Mouse (Mus musculus) B cell, adult 2 months (primary cell): ENCODE data around the gene Mcrip1.

Source experiments
- DNase-seq, 2 experiments: peaks; one replicate each; pipeline ENCODE4 v3.0.0; 2022

The Mcrip1 gene

DNA sequence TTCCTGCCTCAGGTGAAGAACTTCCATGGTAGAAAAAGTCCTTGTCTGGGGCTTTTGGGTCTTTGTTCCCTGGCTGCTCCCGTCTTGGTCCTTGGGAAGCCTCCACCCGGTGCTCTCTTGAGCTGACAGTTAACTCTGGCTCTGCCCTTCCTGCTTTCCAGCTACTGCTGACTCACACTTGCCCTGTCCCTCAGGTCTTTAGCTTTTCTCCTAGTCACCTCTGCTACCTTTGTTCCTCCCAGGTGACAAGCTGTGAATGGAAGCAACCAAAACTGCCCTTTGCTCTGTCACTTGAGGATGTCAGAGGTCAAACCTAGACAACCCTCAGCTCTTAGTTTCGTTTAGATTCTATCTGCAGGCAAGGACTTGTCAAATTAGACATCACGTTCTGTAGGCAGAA lies 39.6 kb downstream of the Mcrip1 start:
- no peak for DNase-seq

DNA sequence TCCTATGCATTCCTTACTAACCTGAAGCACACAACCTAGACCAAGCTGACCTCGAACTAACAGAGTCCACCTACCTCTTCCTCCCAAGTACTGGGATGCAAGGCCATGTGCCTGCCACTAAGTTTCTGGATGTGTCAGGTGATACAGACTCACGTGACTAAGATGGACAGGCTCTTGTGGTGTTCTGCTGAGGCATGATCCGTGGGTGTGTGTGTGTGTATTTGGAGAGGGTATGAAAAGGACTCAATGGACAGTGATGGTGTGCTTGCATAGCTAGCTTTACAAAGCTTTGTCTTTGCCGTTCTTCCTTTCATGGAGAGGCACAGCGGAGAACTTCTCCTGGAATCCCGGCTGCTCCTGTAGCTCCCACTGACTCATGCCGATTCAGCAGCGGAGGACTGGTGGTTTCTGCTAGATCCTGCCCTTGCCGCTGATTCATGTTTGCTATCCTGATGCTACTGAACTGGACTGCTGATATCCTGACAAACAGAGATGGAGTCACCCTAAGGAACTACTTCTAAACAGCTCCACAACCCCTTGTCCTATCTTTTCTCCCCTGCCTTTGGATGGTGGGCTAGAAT lies 41.1 kb downstream of the Mcrip1 start:
- DNase-seq: no peak

DNA sequence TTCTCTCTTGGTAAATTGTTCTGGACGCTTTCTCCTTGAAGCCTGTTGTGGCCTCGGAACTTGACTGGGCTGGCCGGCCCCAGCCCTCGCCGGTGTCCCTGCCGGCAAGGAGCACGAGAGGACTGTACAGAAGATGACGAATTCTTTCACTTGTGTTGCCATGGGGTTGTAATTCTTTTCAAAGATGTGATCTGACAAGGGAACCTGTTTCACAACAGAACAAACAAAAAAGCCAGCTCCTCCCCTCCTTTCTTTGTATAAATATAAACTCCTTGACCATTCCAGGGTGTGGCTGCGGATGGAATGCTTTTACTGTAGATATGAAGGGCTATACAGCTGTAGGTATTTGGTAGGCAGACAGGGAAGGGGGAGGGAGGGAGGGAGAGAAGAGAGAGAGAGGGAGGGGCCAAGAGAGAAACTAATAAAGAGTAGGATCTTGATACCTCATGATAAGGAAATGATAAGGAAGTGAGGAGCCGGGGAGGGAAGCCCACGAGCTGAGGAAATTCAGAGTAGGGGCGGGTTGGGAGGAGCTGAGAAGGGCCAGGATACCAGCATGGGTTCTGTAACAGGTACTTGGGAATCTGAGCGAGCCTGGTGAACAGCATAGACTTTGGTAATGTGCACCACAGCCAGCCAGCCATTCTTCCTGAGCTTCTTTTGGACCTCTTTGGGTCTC lies 41.8 kb downstream of the Mcrip1 start:
- DNase-seq: no peak

DNA sequence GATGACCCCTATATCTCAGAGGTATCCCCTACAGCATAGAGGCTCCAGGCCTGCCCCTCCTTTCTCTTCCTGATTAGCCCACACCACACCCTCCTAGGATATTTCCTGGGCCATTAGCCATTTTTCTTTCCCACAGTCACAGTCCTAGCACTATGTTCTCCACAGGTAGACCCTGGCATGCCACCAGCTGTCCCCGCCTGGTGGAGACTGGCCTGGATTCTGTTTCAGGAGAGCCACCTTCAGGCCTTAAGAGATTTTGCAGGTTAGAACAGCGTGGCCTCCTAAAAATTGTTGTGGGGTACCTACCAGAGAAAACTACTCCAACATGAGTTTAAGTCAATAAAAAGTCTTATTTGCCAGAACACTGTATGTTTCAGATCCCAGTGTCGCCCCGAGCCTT lies 42.6 kb downstream of the Mcrip1 start:
- DNase-seq: no peak

DNA sequence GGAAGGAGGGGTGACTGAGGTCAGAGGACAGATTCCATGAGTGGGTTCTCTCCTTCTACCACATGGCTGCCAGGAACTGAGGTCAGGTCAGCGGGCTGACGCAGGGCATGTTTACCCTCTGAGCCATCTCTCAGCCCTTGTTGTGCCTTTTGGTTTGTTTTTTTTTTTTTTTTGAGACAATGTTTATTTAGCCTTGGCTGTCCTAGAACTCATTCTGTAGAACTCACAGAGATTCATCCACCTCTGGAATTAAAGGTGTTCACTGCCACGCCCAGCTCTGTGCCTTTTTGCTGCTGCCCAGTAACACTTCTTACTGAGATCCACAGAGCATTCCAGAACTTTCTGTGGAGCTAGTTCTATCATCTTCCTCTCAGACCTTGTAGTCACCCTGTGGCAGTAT lies 43.9 kb downstream of the Mcrip1 start:
- DNase-seq: no peak

DNA sequence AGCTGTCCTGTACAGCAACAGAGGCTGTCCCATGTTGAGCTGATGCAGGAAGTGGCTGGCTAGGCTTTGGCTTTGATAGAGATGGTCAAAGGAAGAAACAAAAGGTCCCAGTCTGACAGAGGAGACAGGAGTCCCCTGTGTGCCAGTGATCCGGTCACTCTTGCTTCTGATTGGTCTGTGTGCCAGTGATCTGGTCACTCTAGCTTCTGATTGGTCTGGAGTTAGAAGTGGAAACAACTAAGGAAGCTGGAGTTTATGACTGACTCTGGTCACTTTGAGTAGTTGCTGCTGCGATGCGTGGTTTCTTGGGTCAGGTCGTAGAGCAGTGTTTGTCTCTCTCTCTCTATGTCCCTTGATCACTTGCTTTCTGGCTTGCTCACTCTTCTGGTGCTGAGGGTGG lies 47.8 kb downstream of the Mcrip1 start:
- no peak for DNase-seq

DNA sequence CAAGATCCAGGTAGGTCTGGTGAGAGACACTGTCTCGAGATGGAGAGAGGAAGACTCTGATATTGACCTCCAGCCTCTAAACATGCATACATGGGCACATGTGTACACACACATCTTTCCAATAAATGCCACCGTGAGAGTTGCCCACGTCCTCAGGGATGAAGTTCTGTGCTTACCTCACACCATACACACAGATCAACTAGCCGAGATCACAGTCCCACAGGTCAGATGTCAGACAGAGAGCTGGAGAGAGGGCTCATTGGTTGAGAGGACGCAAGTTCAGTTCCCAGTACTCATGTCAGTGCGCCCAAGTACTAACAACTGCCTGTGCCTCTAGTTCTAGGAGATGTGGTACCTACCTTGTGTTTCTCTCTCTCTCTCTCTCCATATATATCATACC lies 48.5 kb downstream of the Mcrip1 start:
- no peak for DNase-seq

DNA sequence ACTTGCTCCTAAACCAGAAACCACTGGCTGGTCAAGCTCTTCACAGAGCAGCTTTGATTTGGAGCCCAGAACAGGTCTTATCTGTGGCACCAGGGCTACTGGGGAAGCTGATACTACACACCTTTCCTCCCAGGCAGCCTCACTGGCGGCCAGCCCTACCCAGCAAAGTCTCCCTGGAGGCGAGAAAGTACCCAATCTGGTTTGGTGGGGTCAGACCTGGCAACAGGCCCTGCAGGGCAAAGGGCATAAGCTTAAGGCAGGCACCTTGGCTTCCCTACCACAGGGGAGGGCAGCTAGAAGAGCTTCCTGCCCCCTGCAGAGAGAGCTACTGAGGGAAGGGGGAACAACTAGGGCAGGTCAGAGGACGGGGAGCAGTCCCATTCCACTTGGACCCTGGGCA lies 49.2 kb downstream of the Mcrip1 start:
- no peak for DNase-seq

DNA sequence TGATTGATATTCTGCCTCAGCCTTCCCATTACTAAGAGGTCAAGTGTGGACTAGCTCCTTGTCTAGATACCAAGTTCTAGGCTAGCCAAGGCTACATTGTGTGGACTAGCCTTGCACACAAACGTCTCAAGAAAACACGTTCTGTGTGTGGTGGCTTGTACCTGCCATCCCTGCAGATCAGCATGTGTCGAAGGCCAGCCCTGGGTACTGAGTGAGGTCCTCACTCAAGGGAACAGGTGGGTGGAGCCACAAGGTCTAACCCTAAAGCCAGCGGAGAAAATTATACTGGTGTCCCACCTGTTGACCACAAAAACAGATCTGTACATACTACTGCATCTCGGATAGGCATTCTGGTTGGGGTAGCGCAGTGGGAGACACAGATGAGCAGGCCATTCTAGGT lies 49.6 kb downstream of the Mcrip1 start:
- no peak for DNase-seq

DNA sequence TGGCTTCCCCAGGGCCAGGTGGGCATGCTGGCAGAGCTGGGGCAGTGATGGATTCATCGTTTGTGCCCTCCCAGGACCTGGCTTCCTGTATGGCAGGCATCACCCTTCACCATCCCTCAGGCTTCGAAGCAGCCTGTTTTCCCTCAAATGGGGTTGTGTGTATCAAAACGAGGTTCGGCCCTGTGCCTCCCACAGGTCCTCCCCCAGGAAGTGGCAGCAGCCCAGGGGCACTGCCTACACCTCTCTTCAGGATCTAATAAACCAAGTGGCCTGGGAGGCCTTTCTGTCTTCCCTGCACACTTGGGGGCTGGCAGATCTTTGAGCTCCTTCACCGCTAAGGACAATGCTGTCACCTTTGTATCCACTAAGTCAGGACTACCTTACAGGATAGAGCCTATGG lies 50.6 kb downstream of the Mcrip1 start:
- DNase-seq: no peak

DNA sequence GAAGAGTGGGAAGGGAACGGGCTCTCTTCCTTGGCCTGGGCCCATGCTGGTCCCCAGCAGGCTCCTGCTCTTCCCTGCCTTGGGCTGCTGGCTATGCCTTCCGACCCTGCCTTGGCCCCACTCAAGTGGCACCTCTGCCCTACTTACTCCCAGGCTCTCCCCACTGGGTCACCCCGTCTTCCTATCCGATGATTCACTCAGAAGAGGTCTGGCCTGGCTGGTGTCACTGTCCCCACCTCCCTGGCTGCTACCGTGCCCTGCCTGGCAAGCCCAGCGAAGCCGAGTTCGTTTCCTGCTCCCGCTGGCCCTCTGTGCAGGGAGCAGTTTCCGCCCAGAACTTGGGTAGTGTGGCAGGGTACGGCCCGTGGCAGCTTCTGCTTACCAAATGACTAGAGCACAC lies 51.3 kb downstream of the Mcrip1 start:
- DNase-seq: no peak

DNA sequence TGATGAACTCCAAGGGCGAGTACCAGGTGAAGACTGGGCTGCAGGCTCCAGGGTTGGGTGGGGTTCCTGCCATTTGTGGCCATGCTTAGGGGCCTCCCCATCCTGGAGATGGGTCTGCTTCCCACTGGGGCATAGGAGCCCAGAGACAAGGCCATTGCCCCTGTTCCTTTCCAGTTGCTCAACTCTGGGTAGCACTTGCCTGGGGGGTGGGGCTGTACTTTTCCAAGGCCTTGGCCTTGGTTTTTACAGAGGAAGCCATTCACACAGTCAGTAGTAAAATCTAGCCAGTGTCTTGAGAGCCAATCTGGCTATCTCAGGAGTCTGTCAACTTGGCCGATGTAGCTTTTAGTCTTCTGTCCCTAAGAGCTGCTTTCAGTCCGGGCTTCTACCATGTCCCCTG lies 52.1 kb downstream of the Mcrip1 start:
- no peak for DNase-seq

DNA sequence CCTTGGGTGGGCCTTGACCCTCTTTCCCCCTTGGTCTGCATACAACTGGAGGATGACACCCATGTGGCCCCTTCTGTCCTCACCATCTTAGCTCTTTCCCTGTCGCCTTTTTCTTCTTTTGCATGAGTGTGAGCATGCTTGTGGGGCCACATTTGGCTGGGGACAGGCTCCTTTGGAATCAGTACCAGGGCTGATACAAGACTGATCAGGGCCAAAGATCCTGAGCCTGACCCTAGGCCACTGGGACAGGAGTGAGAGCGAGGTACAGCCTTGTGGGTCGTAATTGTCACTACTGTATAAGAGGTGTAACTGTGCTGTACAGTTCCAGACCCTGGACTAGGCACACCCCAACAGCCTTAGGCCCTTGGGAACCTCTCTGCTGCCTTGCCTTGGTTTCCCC lies 55.6 kb downstream of the Mcrip1 start:
- DNase-seq: no peak

DNA sequence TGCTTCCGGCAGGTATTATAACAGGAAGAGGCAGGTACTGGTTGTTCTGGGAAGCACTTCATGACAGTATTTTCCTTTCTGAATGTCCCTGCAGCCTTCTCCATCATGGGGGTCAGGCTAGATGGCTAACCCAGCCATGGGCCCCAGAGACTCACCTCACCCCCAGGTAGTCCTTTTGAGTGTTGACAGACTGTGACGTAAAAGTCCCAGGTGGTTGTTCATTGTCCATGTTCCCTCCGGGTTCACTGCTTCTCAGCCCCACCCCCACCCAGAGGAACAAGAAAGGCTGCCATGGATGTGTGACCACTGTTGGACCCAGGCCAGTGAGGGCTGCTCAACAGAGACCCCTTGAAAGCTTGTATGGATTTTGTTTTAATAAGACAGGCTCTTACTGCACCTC lies 56.2 kb downstream of the Mcrip1 start:
- DNase-seq: no peak
